Mouse (Mus musculus): ENCODE results near the gene Zfp446. TPM values are rescaled to one million over a fixed set of nuclear protein-coding genes. Genes with fewer than 3 reads are reported as not detected.

Zfp446 gene
- 2.6 and 2.9 TPM in 2 replicates for polyA plus RNA-seq (2015; fragmentation: Nextera tagmentation; extraction: Ambion mirVana)

GRCm38 (mm10) chr7:12977682-12978389 is at the start of gene Zfp446:
Zfp446 (plus strand) TSS chr7:12977848.

GRCm38 (mm10) chr7:12965678-12966091 is 12.0 kb upstream of the Zfp446 start, which contains the start of gene Zfp324:
Zfp324 (plus strand) TSS chr7:12965838.

GRCm38 (mm10) chr7:12998053-12998452 is 20.4 kb downstream of the Zfp446 start, which contains the start of gene Slc27a5:
Slc27a5 (minus strand) TSS chr7:12998192.

GRCm38 (mm10) chr7:12998851-12999250 is 21.2 kb downstream of the Zfp446 start, which contains the start of gene Trim28:
Trim28 (plus strand) TSS chr7:12999114.

GRCm38 (mm10) chr7:13010005-13010908 is 32.6 kb downstream of the Zfp446 start, which contains the start of gene Zbtb45:
Zbtb45 (minus strand) TSS chr7:13010034.

GRCm38 (mm10) chr7:13034148-13034977 is 56.7 kb downstream of the Zfp446 start, which contains the start of gene Chmp2a:
Chmp2a (minus strand) TSS chr7:13034807.

Other genes with a start within 250 kb of the Zfp446 start
- gene Vmn2r56, start 242.8 kb upstream of the Zfp446 start, polyA plus RNA-seq (2015; fragmentation: Nextera tagmentation; extraction: Ambion mirVana) = not detected in 2 replicates
- 1.2 and 1.3 TPM in 2 replicates for gene Zscan18, start 174.2 kb upstream of the Zfp446 start, polyA plus RNA-seq (2015; fragmentation: Nextera tagmentation; extraction: Ambion mirVana)
- 5.2 and 5.8 TPM in 2 replicates for gene Zfp329, start 159.0 kb upstream of the Zfp446 start, polyA plus RNA-seq (2015; fragmentation: Nextera tagmentation; extraction: Ambion mirVana)
- 18.0 and 18.1 TPM in 2 replicates for gene Zfp110, start 143.1 kb upstream of the Zfp446 start, polyA plus RNA-seq (2015; fragmentation: Nextera tagmentation; extraction: Ambion mirVana)
- 1.5 and 1.6 TPM in 2 replicates for gene Zfp128, start 96.7 kb upstream of the Zfp446 start, polyA plus RNA-seq (2015; fragmentation: Nextera tagmentation; extraction: Ambion mirVana)
- 5.3 and 5.7 TPM in 2 replicates for gene Zscan22, start 80.0 kb upstream of the Zfp446 start, polyA plus RNA-seq (2015; fragmentation: Nextera tagmentation; extraction: Ambion mirVana)
- 736 and 897 TPM in 2 replicates for gene Rps5, start 55.6 kb upstream of the Zfp446 start, polyA plus RNA-seq (2015; fragmentation: Nextera tagmentation; extraction: Ambion mirVana)
- 1.3 and 1.9 TPM in 2 replicates for gene Rnf225, start 50.4 kb upstream of the Zfp446 start, polyA plus RNA-seq (2015; fragmentation: Nextera tagmentation; extraction: Ambion mirVana)
- gene Zfp324, start 12.0 kb upstream of the Zfp446 start, polyA plus RNA-seq (2015; fragmentation: Nextera tagmentation; extraction: Ambion mirVana) = 5.2 and 5.5 TPM in 2 replicates
- 0.08 TPM in 1 of 2 replicates, not detected in the other for gene Slc27a5, start 20.3 kb downstream of the Zfp446 start, polyA plus RNA-seq (2015; fragmentation: Nextera tagmentation; extraction: Ambion mirVana)
- gene Trim28, start 21.3 kb downstream of the Zfp446 start, polyA plus RNA-seq (2015; fragmentation: Nextera tagmentation; extraction: Ambion mirVana) = 89.6 and 97.6 TPM in 2 replicates
- 7.3 and 8.5 TPM in 2 replicates for gene Zbtb45, start 32.2 kb downstream of the Zfp446 start, polyA plus RNA-seq (2015; fragmentation: Nextera tagmentation; extraction: Ambion mirVana)
- 211 and 212 TPM in 2 replicates for gene Chmp2a, start 57.0 kb downstream of the Zfp446 start, polyA plus RNA-seq (2015; fragmentation: Nextera tagmentation; extraction: Ambion mirVana)
- gene Ube2m, start 60.4 kb downstream of the Zfp446 start, polyA plus RNA-seq (2015; fragmentation: Nextera tagmentation; extraction: Ambion mirVana) = 90.5 and 91.6 TPM in 2 replicates
- 0.90 and 1.4 TPM in 2 replicates for gene Mzf1, start 76.9 kb downstream of the Zfp446 start, polyA plus RNA-seq (2015; fragmentation: Nextera tagmentation; extraction: Ambion mirVana)
- not detected in 2 replicates for gene Vmn1r85, start 117.3 kb downstream of the Zfp446 start, polyA plus RNA-seq (2015; fragmentation: Nextera tagmentation; extraction: Ambion mirVana)
- not detected in 2 replicates for gene Vmn1r86, start 142.1 kb downstream of the Zfp446 start, polyA plus RNA-seq (2015; fragmentation: Nextera tagmentation; extraction: Ambion mirVana)
- gene Vmn1r87, start 162.3 kb downstream of the Zfp446 start, polyA plus RNA-seq (2015; fragmentation: Nextera tagmentation; extraction: Ambion mirVana) = not detected in 2 replicates
- gene Vmn1r88, start 181.7 kb downstream of the Zfp446 start, polyA plus RNA-seq (2015; fragmentation: Nextera tagmentation; extraction: Ambion mirVana) = not detected in 2 replicates
- gene Vmn1r89, start 235.2 kb downstream of the Zfp446 start, polyA plus RNA-seq (2015; fragmentation: Nextera tagmentation; extraction: Ambion mirVana) = not detected in 2 replicates